Mouse (Mus musculus) c-Kit-positive CD71-positive TER-119-negative erythroid progenitor cells, embryonic 14.5 days (primary cell): ENCODE results near the gene Tnfrsf21.

Source experiments
- DNase-seq: peaks from one replicate; pipeline ENCODE4 v3.0.0-alpha.2; 2013; ENCODE audit warnings: low read depth

Tnfrsf21 gene

DNA sequence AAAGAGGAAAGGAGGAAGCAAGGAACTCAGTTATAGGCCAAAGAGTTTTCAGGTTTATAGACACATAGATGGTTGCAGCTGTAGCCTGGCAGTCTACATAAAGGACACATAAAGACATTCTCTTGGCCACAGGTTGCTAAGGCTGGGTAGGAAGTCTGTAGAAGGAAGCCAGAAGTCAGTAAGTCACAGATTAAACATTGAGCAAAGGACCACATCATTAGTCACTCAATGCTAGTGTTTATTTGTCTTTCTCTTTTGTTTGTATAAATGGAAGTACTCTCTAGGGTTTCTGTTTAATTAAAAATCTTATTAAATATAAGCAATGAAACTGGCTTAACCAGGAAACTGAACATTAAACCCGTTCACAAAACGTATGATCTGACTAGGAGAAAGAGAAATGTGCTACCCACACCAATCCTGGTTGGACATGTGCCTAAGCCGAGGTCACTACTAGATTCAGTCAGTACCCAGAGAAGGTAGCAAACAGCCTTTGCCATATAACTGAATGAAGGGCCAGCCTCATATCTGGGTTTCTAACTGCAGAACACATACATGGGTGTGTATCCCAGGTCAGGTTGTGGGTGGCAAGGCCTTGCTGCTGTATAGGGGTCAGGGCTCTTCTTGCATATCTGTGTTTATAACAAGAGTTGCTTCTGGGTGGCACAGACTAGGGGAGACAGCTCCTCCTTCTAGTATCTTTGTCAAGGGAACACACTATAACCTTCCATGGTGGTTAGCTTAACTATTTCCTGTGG, 113.9 kb downstream of the Tnfrsf21 start:
- no peak for DNase-seq

DNA sequence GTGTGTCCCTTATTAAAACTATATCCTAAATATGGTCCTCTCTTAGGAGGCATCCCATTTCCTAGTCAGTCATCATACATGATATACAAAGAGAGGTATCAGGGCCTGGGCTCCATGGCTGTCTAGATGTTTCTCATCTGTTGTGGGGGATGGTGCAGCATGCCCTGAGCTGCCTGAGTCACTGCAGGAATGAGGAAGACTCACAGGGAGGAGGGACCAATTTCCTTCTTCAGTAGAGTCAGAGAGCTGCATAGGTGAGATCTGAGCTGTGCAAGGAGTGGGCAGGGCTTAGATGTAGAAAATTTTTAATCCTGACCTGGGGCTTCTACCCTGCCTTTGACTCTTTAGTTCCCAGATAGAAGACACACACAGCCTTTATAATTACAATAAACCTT, 114.5 kb downstream of the Tnfrsf21 start:
- no peak for DNase-seq

DNA sequence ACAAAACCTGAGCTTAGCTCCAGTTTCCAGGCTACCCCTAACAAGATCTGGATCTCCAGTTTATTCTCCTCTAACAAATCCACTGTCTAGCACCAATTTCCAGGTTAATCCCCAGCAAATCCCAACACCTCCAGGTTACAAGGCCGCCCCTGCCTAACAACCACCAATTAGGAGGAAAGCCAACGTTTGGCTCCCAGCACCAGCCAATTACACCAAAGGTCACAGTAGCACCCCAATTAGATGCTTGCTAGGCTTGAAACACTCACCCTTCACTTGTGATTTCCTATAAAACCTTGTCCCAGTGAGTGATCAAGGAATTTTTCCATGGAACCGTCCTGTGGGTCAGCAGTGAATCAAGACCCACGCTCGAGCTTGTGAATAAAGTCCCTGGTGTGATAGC, 116.1 kb downstream of the Tnfrsf21 start:
- no peak for DNase-seq

DNA sequence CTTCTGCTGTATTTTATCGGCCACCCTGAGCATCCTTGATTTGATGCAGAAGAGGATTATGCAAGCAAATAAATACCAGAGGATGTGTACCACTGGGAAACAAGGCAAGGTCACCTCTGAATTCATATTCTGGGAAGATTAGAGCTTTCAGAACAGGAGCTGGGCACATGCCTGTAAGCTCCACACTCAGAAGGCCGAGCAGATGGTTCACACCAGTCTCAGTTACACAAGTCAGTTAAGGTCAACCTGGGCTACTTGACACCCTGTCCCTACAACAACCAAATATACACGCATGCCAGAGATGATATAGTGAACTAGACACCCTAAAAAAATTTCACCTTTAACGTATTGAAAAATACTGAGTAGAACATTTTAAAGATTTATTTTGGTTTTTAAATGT, 116.8 kb downstream of the Tnfrsf21 start:
- no peak for DNase-seq

DNA sequence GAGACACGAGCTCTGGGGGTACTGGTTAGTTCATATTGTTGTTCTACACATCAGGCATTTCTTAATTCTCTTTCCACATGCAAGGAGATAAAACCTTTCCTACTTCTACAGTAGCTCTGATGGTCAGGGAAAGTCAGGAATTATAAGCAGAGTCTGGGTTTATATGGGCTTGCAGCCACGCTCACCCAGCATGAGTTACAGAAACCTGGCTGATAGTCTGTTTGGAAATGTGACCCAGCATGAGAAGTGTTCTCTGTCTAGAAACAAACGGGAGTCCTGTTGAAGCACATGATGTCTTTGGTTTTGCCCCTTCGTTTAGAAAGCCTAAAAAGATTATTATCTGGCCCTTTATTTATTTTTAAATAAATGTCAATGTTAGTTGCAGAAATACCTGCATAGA, 118.6 kb downstream of the Tnfrsf21 start:
- no peak for DNase-seq

DNA sequence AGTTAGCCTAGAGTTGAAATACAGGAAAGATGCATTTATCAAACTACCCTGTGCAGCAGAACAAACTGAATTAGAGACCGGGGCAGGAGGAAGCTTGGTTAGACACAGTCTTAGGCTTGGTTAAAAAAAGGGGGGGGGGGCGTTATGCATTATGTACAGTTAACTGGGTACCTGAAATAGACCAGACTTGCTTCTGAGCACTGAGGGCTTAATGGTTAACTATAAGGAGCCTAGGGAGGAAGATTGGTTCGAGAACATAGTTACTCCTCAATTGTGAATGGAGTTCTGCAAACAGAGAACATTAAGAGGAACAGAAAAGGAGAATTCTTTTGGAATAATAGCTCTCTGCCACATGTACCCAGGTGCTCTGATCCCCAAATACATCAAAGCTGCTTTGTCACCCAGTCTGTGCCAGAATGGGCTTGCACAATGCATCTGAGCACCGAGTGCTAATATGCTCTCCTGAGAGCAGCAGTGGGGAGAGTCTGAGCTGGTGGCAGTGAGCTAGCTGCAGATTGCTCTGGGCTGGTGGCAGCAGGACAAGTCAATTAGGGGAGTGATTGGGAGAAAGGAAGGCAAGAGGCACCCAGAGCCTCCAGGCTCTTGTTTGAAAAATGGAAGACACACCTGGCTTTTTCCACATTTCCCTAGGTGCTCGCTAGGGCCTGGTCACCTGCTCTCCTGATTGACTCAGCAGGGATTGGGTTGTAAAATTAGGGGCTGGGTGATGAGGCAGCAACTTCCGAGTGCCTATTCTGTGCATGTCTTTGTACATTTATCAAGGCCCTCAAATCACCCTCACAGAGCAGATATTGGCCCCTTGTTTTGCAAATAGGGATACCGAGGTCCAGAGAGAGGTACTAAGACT, 119.3 kb downstream of the Tnfrsf21 start:
- no peak for DNase-seq

DNA sequence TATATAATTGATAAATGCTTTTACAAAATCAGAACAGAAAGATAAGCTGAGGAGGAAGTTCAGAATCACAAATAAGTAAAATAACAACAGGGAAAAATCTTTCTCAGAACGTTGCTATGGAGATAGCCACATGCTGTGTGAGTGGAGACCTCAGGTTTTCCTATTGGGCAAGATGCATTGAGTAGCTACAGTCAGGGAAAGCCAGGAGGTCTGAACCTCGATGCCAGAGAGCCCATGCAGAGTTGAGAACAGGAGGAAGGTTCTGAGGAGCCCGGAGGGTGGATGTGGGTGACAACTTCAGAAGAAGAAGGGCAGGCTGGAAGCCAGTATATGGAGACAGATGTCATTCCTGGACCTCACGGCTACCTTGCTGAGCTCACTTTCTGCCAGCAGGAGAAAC, 120.4 kb downstream of the Tnfrsf21 start:
- no peak for DNase-seq

DNA sequence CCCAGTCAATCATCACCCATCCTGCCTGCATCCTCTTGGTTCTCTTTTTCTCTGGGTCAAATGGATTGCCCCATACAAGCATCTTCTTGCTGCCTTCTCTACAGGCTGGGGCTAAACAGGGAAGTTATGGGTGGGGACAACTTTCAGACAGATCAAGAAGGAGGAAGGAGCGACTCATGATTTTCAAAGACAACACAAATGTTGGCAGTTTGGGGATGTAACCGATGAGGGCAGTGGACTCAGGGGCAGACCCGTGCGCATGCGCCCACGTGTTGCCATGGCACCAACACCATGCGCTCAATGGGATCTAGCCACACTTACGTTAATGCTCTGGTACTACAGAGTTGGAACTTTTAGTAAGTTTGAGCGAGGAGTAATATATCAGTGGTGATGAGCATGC, 121.5 kb downstream of the Tnfrsf21 start:
- DNase-seq = no peak

DNA sequence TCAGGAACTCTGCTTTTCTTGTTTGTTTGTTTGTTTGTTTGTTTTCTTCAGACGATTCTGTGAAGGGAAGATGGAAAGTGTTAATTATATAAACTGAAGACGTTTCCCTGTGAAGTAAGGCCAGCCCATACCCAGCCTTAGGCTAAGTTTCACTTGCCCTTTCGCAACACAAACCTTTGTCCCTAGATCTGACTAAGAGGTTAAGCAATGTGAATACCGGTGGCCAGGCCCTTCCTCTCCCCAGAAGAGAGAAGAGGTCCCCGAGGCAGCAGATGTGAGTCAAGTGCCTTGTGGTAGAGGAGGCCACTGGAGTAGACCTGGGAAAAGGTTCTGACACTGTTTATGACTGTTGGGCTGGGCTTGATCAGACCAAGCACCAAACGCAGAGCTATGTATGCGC, 122.0 kb downstream of the Tnfrsf21 start:
- no peak for DNase-seq
